Mouse (Mus musculus) heart, adult 18-20 months (tissue): ENCODE measurements around the gene Tnp2. TPM values are rescaled to one million over a fixed set of nuclear protein-coding genes. Genes with fewer than 3 reads are reported as not detected.

Experiments used
- DNase-seq, 2 experiments: peaks; one replicate each; pipeline ENCODE4 v3.0.0; 2021 to 2022; ENCODE audit warnings: mixed read lengths in 1 of 2
- total RNA-seq, 2 experiments: library from RNA; stranded (reverse); gene quantifications; 2 replicates each; pipeline ENCODE4 v1.2.3; 2021

Tnp2 gene
- total RNA-seq, 2 experiments from 2014 or later: not detected

DNA sequence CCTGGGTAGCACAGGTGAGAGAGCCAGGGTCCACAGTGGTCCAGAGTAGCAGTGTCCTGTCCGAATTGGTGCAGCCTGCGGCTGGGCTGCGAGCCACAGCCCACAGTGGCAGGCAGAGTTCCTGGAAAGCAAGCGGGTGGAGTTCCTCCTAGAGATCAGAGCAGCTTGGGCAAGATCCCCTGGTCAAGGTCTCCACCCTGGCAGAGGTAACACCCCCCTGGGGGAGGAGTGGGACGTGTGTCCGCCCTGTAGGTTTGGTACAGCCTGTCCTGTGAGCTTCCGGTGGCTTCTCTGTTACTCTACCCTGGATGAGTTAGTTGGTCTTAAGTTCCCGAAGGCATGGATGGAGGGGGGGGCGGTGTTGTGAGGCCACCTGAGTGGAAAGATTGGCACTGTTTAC, 19.6 kb downstream of the Tnp2 start:
- no peak for DNase-seq

DNA sequence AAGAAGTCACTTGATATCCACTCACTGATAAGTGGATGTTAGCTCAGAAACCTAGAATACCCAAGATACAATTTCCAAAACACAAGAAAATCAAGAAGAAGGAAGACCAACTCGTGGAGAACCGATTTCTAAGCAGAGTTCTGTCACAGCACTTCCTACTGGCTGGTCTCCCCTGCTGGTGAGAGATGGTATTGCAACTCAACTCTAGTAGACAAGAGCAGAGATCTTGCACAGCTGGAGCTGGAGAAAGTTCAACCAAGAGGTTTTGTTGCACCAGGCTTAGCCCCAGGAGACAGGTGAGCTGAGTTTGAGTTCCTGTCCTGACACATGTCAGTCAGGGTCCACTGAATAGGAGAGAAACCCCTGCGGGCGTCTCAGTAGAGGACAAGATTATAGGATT, 21.3 kb downstream of the Tnp2 start:
- DNase-seq: peak; percentile 79 to 89

DNA sequence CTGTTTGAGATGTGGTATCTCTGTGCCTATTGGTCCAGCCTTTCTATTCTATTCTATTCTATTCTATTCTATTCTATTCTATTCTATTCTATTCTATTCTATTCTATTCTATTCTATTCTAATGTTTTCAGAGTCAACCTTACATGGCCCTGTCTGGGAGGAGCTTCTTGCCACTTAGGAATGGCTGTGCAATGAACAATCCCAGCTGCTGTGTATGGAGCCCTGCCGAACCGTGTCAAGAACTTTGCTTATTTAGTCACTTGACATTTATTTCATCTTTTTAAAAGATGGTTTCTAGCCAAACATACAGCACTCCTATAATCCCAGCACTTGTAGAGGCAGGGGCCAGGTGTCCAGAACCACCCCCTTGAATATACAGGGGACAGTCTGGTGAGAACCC, 24.1 kb downstream of the Tnp2 start:
- peak in 1 of 2 experiments; percentile 49 for DNase-seq

DNA sequence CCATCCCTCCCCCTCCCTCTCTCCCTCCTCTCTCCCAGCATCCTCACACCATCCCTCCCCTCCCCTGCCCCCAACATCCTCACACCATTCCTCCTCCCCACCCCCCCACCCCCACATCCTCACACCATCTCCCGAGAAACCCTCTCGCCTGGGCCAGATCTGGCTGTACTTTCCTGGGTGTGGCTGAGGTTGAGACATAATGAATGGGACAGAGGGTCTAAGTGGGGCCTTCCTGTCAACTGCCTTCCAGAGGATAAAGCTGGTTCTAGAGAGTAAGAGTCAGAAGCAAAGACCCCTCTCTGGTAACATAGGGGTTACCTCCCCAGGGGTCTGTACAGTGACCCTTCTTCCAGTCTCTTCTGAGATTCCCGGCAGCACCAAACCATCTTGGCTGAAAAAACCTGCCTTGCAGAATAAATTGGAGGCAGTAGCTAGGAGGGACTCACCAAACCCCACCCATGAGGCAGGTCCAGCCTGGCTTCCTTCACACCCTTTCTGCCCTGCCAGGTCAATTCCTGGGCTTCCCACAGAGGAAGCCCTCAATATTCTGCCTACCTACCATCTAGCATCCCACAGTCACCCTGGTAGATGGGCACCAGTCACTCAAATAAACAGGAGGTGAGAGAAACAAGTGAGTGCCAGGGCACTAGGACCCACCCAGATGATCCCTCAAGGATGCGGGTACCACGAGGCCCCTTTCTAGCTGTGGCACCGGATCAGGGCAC, 24.8 kb downstream of the Tnp2 start:
- DNase-seq: peak in 1 of 2 experiments; percentile 41

DNA sequence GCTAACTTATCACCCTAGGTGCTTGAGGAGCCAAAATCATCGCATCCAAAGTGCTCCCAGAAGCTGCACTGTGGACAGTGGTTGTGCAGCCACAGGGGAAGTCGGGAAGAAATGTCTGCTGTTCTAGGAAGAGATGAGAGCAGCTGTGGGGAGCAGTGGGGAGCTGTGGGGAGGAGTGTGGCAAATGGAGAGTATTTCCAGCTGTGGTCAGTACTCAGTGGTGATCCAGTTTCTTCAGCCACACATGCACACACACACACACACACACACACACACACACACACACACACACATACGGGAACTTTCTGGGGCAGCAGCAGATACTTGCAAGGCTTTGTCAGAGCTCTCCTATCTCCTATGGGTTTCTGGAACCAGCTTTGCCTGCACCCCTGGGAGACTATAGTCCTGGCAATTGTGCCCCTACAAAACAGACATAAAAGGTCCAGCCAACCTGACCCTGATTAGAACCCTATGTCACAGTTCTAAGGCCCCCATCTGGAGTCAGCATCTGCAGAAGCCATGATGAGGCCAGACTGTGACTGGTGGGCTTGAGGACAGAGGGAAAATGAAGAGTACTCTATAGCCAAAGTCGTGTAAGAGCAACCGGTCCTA, 25.8 kb downstream of the Tnp2 start:
- peak in 1 of 2 experiments; percentile 41 for DNase-seq

DNA sequence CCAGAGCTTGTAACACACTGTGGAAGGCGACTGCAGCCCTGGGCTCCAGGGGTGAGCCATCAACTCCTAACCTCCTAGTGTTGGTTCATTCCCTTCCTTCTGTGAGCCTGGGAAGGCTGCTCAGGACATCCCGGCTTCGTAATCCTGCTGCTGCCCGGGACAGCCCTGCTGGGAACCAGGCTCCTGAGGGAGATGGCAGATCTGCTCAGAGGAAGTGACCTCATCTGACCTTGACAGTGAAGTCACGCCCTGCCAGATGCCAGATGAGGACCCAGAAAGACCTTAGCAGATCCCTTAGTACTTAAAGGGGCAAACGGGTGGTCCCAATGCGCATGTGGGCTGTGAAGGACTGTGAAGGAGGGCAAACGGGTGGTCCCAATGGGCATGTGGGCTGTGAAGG, 27.3 kb downstream of the Tnp2 start:
- peak in 1 of 2 experiments; percentile 50 for DNase-seq

DNA sequence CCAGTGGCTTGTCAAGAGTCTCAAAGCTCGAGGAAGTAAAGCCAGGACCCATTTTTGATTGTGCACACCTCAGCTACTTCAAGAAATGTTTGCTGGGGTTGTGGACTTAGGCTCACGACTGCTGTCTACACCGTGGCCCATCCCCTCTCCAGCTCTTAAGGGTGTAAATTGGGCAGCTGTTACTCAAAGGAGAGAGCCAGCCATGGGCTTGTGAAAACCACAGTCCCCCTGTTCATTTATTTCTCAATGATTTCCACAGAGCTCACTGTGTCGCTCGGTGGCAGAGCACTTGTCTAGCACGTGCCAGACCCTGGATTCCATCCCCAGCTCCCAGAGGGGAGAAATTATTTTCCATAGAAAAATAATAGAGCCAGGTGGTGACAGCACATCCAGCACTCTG, 32.3 kb downstream of the Tnp2 start:
- no peak for DNase-seq

DNA sequence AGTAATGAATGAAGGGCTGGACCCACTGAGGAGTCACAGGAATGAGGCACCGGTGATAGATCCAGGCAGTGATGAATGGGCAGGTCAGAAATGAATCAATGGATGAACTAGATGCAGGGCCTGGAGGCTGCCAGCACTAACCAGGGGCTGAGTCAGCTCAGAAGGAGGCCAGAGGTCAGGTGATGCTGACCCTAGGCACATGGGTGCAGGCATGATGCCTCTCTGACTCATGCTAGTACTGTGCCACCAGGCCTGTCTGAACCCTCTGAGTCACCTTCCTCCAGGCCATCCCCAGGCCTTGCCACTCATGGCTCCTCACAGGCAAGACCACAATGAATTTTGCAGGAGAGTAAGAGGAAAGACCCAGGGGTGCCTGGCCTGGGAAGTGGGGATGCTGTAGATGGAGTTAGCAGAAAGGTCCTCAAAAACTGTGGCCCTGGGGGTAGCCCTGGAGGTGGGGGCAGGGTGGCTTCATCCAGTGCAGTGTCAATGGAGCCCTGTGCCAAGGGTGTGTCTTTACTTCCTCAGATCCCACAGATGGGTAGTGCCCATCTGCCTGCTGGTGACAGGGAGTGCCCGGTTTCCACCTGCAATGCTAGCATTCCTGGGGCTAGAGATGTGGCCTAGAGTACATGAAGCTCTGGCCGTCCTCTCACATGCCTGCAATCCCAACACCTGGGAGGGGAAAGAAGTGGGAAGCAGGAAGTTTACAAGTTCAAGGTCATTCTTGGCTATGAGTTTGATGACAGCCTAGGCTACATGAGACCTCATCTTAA, 33.8 kb downstream of the Tnp2 start:
- DNase-seq: no peak

DNA sequence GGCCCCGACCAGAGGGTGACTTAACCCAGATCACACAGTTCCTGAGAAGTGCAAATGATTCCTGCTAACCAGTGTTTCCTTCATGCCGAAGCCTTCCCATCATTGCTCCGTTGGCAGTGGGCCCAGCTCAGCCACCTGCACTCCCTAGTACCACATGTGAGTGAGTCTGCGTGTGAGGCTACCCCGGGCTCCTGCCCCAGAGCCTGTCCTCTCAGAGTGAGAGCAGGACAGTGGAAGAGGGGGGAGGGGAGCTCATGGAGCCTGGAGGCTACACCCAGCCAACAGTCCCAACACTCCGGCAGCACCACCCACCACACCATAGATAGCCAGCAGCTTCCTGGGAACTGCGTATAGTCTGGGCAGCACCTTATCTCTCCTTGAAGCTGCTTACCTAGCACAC, 38.6 kb downstream of the Tnp2 start:
- no peak for DNase-seq

DNA sequence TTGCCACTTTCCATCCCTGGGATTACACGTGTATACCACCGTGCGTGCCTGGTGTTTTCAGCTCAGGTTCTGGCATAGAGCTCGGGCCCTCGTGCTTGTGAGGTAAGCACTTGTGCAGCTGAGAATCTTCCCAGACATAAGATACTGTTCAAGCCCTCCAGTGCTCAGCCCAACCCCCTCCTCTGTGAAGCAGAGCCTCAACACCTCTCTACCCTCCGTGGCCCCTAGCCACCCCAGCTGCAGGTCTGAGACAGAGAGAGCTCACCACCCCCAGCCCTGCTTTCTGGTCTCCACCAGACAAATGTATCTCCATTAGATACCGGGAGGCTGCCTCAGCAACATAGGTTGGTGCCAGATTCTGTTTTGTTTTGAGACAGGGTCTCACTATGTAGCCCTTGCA, 39.2 kb downstream of the Tnp2 start:
- no peak for DNase-seq

DNA sequence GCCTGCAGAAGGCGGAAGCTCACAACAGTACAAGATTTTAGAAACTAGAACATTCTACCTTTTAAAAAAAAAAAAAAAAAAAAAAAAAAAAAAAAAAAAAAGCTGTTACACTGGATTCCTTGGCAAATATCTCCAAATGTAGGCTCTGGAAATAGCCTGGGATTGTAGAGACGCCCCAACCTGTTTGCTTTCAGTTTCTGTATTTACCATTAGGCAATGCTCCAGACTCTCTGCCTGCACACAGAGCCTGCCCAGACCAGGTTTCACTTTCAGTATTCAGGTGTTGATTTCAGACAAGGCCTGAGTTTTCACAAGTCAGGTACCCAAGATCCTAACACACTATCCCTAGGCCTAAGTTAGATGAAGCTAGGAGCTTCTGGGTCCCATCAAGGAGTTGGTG, 47.4 kb downstream of the Tnp2 start:
- peak; percentile 51 to 79 for DNase-seq

DNA sequence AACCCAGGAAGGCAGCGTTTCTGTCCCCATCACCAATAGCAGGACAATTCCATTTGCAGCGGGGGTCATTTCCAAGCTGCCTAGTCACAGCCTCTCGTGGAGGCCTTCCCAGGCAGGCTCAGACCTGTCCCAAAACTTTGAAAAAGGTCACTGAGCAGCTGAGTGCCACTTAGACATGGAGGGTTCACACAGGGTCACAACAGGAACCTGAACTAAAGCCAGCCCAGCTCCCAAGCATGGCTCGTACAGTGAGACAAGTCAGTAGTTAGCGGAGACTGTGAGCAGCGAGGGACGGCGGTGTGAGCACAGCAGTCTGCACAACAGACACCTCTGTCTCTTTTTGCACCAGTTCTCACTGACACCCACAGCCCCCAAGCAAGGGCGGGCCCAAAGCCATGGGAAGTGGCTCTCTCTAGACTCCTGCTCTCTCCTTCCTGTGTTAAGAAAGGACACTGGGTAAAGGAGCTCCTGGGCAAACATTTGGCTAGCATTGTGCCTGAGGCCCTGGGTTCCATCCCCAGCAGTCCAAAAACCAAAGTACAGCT, 48.5 kb downstream of the Tnp2 start:
- DNase-seq: peak; percentile 56 to 60

DNA sequence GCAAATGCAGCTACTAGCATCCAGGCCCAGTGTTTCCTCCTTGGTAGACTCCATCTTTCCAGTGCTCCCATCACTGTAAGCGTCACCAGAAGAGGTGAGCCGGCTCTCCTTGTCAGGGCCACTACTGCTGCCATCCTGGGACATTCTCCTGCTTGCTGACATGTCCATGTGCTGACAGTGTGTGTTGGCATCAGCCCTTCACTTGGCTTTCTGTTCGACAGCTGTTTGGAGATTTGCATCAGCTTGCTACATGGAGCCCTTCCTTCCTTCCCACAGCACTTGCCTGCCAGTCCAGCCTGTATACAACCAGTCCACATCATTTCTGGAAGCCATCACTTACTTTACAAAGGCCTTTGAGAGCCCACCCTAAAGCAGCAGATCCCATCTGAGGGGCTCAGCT, 49.6 kb downstream of the Tnp2 start:
- no peak for DNase-seq

Other genes with a start within 250 kb of the Tnp2 start
- 10 to 100 TPM; 29.7 to 33.3 TPM for gene Dexi, start 245.6 kb downstream of the Tnp2 start, total RNA-seq
- gene Clec16a, start 243.3 kb downstream of the Tnp2 start, total RNA-seq: 10 to 100 TPM; 54.5 to 57.2 TPM
- gene Socs1, start 3.1 kb downstream of the Tnp2 start, total RNA-seq: under 1 TPM; 0.35 to 0.75 TPM
- not detected for gene Prm3, start 2.3 kb upstream of the Tnp2 start, total RNA-seq
- not detected for gene Prm2, start 7.5 kb upstream of the Tnp2 start, total RNA-seq
- gene Prm1, start 17.2 kb upstream of the Tnp2 start, total RNA-seq: not detected
- not detected for gene Gm11172, start 24.3 kb upstream of the Tnp2 start, total RNA-seq
- under 1 TPM; 0.27 to 0.33 TPM for gene Rmi2, start 46.4 kb upstream of the Tnp2 start, total RNA-seq